Mouse (Mus musculus) brain, adult 2 months (tissue): ENCODE data around the gene Sgk2.

Experiments used
- DNase-seq: peaks from one replicate; pipeline ENCODE4 v3.0.0; 2011; ENCODE audit warnings: low read depth, low spot score

Sgk2 gene

GRCm38 (mm10) chr2:162991394-162992083 is 4.4 kb downstream of the Sgk2 start:
- peak; percentile 80 for DNase-seq

- no peak for DNase-seq
Measured at GRCm38 (mm10) chr2:162992084-162992437, 4.9 kb downstream of the Sgk2 start.

- no peak for DNase-seq
Measured at GRCm38 (mm10) chr2:162993881-162994616, 6.9 kb downstream of the Sgk2 start.

GRCm38 (mm10) chr2:162998528-162999230 is 11.5 kb downstream of the Sgk2 start:
- DNase-seq = peak; percentile 77

- peak; percentile 53 for DNase-seq
Measured at GRCm38 (mm10) chr2:162999744-163000143, 12.6 kb downstream of the Sgk2 start.

- no peak for DNase-seq
Measured at GRCm38 (mm10) chr2:163001071-163001470, 13.9 kb downstream of the Sgk2 start.

- no peak for DNase-seq
Measured at GRCm38 (mm10) chr2:163007299-163007698, 20.2 kb downstream of the Sgk2 start.

- peak; percentile 97 for DNase-seq
Measured at GRCm38 (mm10) chr2:163016916-163017743, 30.0 kb downstream of the Sgk2 start, which contains the start of gene Ift52. TSS of gene Ift52 (plus strand) at chr2:163017354.

- no peak for DNase-seq
Measured at GRCm38 (mm10) chr2:163031289-163031688, 44.2 kb downstream of the Sgk2 start.

GRCm38 (mm10) chr2:163031757-163032156 is 44.6 kb downstream of the Sgk2 start:
- DNase-seq = no peak

- DNase-seq = no peak
Measured at GRCm38 (mm10) chr2:163032622-163033021, 45.5 kb downstream of the Sgk2 start.

- DNase-seq = no peak
Measured at GRCm38 (mm10) chr2:163039940-163040339, 52.8 kb downstream of the Sgk2 start.

- DNase-seq = peak; percentile 79
Measured at GRCm38 (mm10) chr2:163048125-163048524, 61.0 kb downstream of the Sgk2 start.

GRCm38 (mm10) chr2:163049116-163049515 is 62.0 kb downstream of the Sgk2 start:
- no peak for DNase-seq

- DNase-seq = no peak
Measured at GRCm38 (mm10) chr2:163051691-163052090, 64.6 kb downstream of the Sgk2 start.

- no peak for DNase-seq
Measured at GRCm38 (mm10) chr2:163052101-163052500, 65.0 kb downstream of the Sgk2 start.

GRCm38 (mm10) chr2:163052826-163053225 is 65.7 kb downstream of the Sgk2 start:
- DNase-seq = no peak

- peak; percentile 91 for DNase-seq
Measured at GRCm38 (mm10) chr2:163054335-163054840, 67.3 kb downstream of the Sgk2 start, which contains the start of gene Mybl2. TSS of gene Mybl2 (plus strand) at chr2:163054687.

- no peak for DNase-seq
Measured at GRCm38 (mm10) chr2:163054891-163055494, 67.9 kb downstream of the Sgk2 start.

- no peak for DNase-seq
Measured at GRCm38 (mm10) chr2:163055715-163056114, 68.6 kb downstream of the Sgk2 start.

GRCm38 (mm10) chr2:163056584-163056983 is 69.5 kb downstream of the Sgk2 start:
- no peak for DNase-seq
